ENCODE assay signal across 11 mouse cellular contexts in genomic region chr1:63243854-63244253, GRCm38 (mm10).
"Had no signal": no experiment of that assay in that cellular context is flagged by ENCODE, and none has a peak within 500 bp of the region (broad histone marks: within the 10 kb centered on the region; RNA-seq: fewer than 3 reads in every experiment).

No protein-coding gene starts in this region.

- DNase-seq: left cerebral cortex, postnatal 4 days; liver, embryonic 13.5 days; liver, postnatal 0 days; lung, adult 18-20 months; lung, adult 2 months; lung, embryonic 14.5 days; lung, postnatal 10 days; lung, postnatal 14 days; lung, postnatal 36 days; lung, postnatal 4 days; midbrain, embryonic 14.5 days had no signal
